Mouse (Mus musculus): Measurements from ENCODE around the gene Acin1. TPM values are rescaled to one million over a fixed set of nuclear protein-coding genes. Genes with fewer than 3 reads are reported as not detected.

Gene Acin1
- polyA plus RNA-seq, 1 experiment from 2014 or later: 99.4 TPM

DNA sequence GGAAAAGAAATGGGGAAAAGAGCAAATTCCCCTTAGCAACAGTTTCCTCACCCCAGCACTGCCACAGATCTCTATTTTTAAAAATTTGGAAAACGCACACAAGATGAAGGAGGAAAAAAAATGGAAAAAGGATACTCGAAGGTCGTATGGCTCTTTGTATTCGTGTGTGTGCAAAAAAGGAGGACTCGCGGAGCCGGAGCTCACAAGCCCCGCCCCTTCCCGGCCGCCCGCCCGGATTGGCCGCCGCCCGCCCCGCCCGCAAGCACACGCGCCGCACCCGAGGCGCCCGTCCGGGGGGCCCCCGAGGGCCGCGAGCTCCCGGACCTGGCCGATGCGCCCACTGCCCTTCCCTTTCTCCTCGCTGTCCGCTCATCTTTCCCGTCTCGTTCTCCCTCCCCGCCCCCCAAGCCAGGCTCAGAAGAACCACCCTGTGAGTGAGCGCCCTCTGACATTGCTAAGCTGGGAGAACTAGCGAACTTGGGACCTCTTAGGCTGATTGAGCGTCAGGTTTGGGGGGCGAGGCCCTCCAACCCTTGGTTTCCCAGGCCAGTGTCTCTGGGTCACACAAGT lies 80.9 kb downstream of the Acin1 start, which contains the start of gene 4931414P19Rik:
4931414P19Rik (minus strand) TSS at position 242 of the 570 bp plus-strand sequence.
- Histone ChIP-seq H3K36me3 (ENCODE audit: control insufficient read depth, insufficient read depth, low read length) (no peaks in the 10 kb centered on the region), H3K4me1 (ENCODE audit: control insufficient read depth, insufficient read depth, low read length) (peaks cover 17% of the 10 kb centered on the region), H3K9ac (ENCODE audit: low read depth, low read length) (peak within 1 kb of the TSS; percentile 69), H3K9me3 (ENCODE audit: control insufficient read depth, low read length) (no peaks in the 10 kb centered on the region), H3K4me3 (ENCODE audit: low read depth, low read length) (peak within 1 kb of the TSS; percentile 54), H3K27me3 (replicated peaks; ENCODE audit: control insufficient read depth, insufficient read depth, low read length) (no peaks in the 10 kb centered on the region), H3K27ac (replicated peaks; ENCODE audit: low read depth, low read length) (peak within 1 kb of the TSS; percentile 83), H3K4me2 (ENCODE audit: low read depth, low read length) (peak within 1 kb of the TSS; percentile 67)
- under 1% methylated on average over 26 of the region's 39 CpGs for WGBS
- DNase-seq (ENCODE audit: low spot score) (peak; percentile 90), ATAC-seq (ENCODE audit: low read depth) (peak; percentile 13)

DNA sequence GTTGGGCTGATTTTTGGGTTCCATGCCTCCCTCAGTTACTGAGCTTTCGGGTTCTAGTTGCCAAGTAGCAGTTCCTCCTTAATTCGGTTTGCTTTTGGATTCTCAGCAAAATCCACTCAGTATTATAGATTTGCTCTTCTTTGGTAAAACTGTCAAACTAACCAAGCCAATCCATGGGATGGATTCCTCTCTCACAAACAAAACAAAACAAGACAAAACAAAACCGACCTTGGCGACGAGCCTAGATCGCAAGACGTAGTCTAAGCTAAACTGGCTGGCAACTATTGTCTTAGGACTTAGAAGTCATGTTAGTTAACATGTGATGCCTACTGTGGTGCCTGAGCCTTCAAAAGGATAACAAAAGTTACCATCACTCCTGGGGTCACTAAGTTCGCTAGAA lies 83.0 kb downstream of the Acin1 start:
- Histone ChIP-seq H3K4me3 (ENCODE audit: low read depth, low read length) (peak overlapping the region; percentile 62), H3K4me2 (ENCODE audit: low read depth, low read length) (peak overlapping the region; percentile 54), H3K4me1 (ENCODE audit: control insufficient read depth, insufficient read depth, low read length) (peaks cover 17% of the 10 kb centered on the region), H3K27ac (replicated peaks; ENCODE audit: low read depth, low read length) (peak overlapping the region; percentile 94), H3K9ac (ENCODE audit: low read depth, low read length) (peak overlapping the region; percentile 87; the same call in 1 of the 2 replicates), H3K27me3 (replicated peaks; ENCODE audit: control insufficient read depth, insufficient read depth, low read length) (no peaks in the 10 kb centered on the region), H3K36me3 (ENCODE audit: control insufficient read depth, insufficient read depth, low read length) (no peaks in the 10 kb centered on the region), H3K9me3 (ENCODE audit: control insufficient read depth, low read length) (no peaks in the 10 kb centered on the region)
- DNase-seq (ENCODE audit: low spot score) (no peak), ATAC-seq (ENCODE audit: low read depth) (no peak)
- 80% methylated on average over 8 of the region's 8 CpGs for WGBS

DNA sequence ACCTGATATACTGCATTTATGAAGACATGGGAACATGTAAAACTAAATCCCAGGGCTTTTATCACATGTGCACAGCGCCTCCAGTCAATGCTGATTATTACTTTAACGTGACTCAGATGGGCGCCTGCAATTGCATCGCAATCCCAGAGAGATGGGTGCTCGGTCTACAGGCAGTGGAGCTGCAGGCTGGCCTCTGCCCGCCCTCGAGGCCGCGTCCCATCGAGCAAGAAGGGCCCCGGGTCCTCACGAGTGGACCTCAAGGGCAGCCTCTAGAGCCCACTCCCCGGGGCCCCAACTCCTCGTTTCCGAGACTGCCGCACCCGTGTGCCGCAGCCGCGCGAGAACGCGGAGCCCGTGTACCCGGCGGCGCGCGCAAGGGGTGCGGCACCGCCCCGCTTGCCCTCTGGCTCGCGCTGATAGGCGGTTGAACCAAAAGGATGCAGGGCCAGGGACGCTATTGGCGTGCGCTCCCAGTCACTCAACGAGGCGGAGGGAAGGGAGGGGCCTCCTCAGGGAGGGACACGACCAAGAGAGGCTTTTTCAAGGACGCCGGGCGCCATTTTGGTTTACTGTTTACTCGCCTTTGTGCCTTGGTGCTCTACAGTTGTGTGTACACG lies 83.6 kb downstream of the Acin1 start:
- Histone ChIP-seq H3K27me3 (replicated peaks; ENCODE audit: control insufficient read depth, insufficient read depth, low read length) (no peaks in the 10 kb centered on the region), H3K9ac (ENCODE audit: low read depth, low read length) (peak overlapping the region; percentile 87), H3K27ac (replicated peaks; ENCODE audit: low read depth, low read length) (peak overlapping the region; percentile 94), H3K4me1 (ENCODE audit: control insufficient read depth, insufficient read depth, low read length) (peaks cover 17% of the 10 kb centered on the region), H3K9me3 (ENCODE audit: control insufficient read depth, low read length) (no peaks in the 10 kb centered on the region), H3K36me3 (ENCODE audit: control insufficient read depth, insufficient read depth, low read length) (no peaks in the 10 kb centered on the region), H3K4me3 (ENCODE audit: low read depth, low read length) (peak overlapping the region; percentile 62), H3K4me2 (ENCODE audit: low read depth, low read length) (peak overlapping the region; percentile 54)
- ATAC-seq (ENCODE audit: low read depth) (peak; percentile 99), DNase-seq (ENCODE audit: low spot score) (peak; percentile 99)
- under 1% methylated on average over 44 of the region's 46 CpGs for WGBS

DNA sequence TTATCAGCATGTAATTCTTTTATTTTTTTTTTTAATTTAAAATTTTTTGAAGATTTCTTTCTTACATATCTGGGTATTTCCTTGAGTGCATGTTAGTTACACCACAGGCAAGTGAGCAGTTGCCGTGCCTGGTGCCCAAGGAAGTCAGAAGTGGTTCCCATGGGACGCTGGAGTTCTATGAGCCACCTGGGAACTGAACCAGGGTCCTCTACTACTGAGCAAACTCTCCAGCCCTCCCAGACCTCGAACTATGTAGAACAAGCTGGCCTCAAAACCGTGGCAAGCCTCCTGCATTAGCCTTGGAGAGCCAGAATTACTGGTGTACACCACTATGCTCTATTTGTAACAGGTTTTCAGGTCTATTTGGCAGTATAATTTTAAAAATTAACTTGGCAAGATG lies 84.1 kb downstream of the Acin1 start:
- Histone ChIP-seq H3K27ac (replicated peaks; ENCODE audit: low read depth, low read length) (peak overlapping the region; percentile 94), H3K4me3 (ENCODE audit: low read depth, low read length) (peak overlapping the region; percentile 62), H3K4me2 (ENCODE audit: low read depth, low read length) (peak overlapping the region; percentile 54), H3K9ac (ENCODE audit: low read depth, low read length) (peak overlapping the region; percentile 87), H3K27me3 (replicated peaks; ENCODE audit: control insufficient read depth, insufficient read depth, low read length) (no peaks in the 10 kb centered on the region), H3K4me1 (ENCODE audit: control insufficient read depth, insufficient read depth, low read length) (peaks cover 17% of the 10 kb centered on the region), H3K9me3 (ENCODE audit: control insufficient read depth, low read length) (no peaks in the 10 kb centered on the region), H3K36me3 (ENCODE audit: control insufficient read depth, insufficient read depth, low read length) (no peaks in the 10 kb centered on the region)
- DNase-seq (ENCODE audit: low spot score) (peak; percentile 35), ATAC-seq (ENCODE audit: low read depth) (no peak)
- 36% methylated on average over 4 of the region's 4 CpGs for WGBS

DNA sequence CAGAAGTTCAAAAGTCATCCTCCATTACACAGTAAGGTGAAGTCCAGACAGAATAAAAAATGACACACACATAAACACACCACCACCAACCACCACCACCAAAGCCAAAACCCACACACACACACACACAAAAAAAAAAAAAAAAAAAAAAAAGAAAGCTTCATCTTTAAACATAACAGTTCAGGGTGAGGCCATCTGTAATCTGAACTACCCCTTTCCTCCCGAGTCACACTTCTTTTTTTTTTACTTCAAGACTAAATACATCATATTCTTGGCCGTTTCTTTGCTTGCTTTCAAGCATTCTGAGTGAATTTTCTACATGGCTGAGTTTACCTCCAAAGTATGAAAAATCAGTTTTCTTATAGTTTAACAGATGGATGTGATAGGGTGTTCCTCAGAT lies 85.1 kb downstream of the Acin1 start:
- no peak for DNase-seq (ENCODE audit: low spot score)
- no peaks in the 10 kb centered on the region for H3K9me3 ChIP-seq (ENCODE audit: control insufficient read depth, low read length)
- ATAC-seq (ENCODE audit: low read depth): no peak
- 45% methylated on average over 2 of the region's 2 CpGs for WGBS
- no peaks in the 10 kb centered on the region for H3K36me3 ChIP-seq (ENCODE audit: control insufficient read depth, insufficient read depth, low read length)
- H3K27ac ChIP-seq (replicated peaks; ENCODE audit: low read depth, low read length): no peak overlapping the region
- H3K4me3 ChIP-seq (ENCODE audit: low read depth, low read length): no peak overlapping the region
- peaks cover 17% of the 10 kb centered on the region for H3K4me1 ChIP-seq (ENCODE audit: control insufficient read depth, insufficient read depth, low read length)
- no peaks in the 10 kb centered on the region for H3K27me3 ChIP-seq (replicated peaks; ENCODE audit: control insufficient read depth, insufficient read depth, low read length)
- no peak overlapping the region for H3K9ac ChIP-seq (ENCODE audit: low read depth, low read length)
- no peak overlapping the region for H3K4me2 ChIP-seq (ENCODE audit: low read depth, low read length)

DNA sequence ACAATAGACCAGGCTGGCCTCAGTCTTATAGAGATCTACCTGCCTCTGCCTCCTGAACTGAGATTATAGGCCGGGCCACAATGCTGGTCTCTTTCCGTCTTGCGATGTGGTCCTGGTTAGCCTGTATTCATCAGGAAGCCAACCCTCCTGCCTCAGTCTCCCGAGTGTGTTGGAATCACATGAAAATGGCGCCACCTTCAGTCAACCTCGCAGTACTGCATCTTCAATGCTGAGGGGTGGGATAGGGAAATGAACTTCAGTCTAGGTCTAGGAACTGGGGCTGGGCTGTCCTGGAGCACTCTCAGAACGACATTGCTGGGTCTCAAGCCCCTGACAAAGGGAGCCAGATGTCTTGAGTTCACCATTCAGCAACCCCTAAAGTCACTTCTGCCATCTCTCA lies 89.6 kb downstream of the Acin1 start:
- H3K4me2 ChIP-seq (ENCODE audit: low read depth, low read length): no peak overlapping the region
- no peak overlapping the region for H3K9ac ChIP-seq (ENCODE audit: low read depth, low read length)
- H3K36me3 ChIP-seq (ENCODE audit: control insufficient read depth, insufficient read depth, low read length): peaks cover 18% of the 10 kb centered on the region
- H3K9me3 ChIP-seq (ENCODE audit: control insufficient read depth, low read length): no peaks in the 10 kb centered on the region
- no peak overlapping the region for H3K4me3 ChIP-seq (ENCODE audit: low read depth, low read length)
- H3K4me1 ChIP-seq (ENCODE audit: control insufficient read depth, insufficient read depth, low read length): no peaks in the 10 kb centered on the region
- ATAC-seq (ENCODE audit: low read depth) (no peak), DNase-seq (ENCODE audit: low spot score) (no peak)
- H3K27me3 ChIP-seq (replicated peaks; ENCODE audit: control insufficient read depth, insufficient read depth, low read length): no peaks in the 10 kb centered on the region
- no peak overlapping the region for H3K27ac ChIP-seq (replicated peaks; ENCODE audit: low read depth, low read length)
- WGBS: 80% methylated on average over 7 of the region's 7 CpGs

DNA sequence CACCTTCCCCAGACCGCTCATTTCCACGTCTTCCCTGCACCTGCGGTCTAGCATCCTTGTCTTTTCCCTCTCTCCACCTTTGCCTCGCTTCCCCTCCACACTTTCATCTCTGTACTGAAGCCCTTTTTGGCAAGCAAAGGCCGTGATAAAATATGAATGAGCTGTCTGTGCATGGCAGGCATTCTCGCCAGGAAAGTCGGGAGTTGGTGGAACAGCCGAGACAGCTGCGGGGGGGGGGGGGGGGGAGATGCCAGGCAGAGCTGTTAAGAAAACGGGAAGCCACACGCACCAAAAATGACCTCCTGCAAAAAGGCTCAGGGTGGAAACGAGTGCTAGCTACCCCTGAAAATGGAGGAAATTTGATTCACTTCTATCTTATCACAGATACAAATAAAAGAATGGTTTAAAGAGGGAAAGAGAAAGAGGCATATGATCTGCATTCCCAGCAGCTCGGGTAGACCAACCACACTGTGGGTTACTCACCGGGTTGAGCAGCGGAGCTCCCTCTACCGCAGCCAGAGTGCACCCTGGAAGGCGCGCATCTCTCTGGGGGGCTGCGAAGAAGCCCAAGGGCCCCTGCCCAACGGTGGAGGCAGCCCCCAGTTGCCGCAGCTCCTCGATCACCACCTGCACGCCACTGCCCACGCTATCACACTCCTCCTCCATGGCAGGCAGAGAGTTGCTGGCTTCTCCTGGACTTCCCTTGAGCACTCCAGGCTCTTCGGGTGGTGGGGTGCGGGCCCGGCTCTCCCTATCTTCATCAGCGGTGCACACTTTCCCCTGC lies 91.9 kb downstream of the Acin1 start:
- ATAC-seq (ENCODE audit: low read depth) (no peak), DNase-seq (ENCODE audit: low spot score) (no peak)
- peak overlapping the region; percentile 42; the same call in 1 of the 2 replicates for H3K9ac ChIP-seq (ENCODE audit: low read depth, low read length)
- no peak overlapping the region for H3K27ac ChIP-seq (replicated peaks; ENCODE audit: low read depth, low read length)
- H3K4me3 ChIP-seq (ENCODE audit: low read depth, low read length): no peak overlapping the region
- 67% methylated on average over 27 of the region's 28 CpGs for WGBS
- no peaks in the 10 kb centered on the region for H3K9me3 ChIP-seq (ENCODE audit: control insufficient read depth, low read length)
- no peaks in the 10 kb centered on the region for H3K4me1 ChIP-seq (ENCODE audit: control insufficient read depth, insufficient read depth, low read length)
- no peak overlapping the region for H3K4me2 ChIP-seq (ENCODE audit: low read depth, low read length)
- peaks cover 18% of the 10 kb centered on the region for H3K36me3 ChIP-seq (ENCODE audit: control insufficient read depth, insufficient read depth, low read length)
- H3K27me3 ChIP-seq (replicated peaks; ENCODE audit: control insufficient read depth, insufficient read depth, low read length): no peaks in the 10 kb centered on the region

DNA sequence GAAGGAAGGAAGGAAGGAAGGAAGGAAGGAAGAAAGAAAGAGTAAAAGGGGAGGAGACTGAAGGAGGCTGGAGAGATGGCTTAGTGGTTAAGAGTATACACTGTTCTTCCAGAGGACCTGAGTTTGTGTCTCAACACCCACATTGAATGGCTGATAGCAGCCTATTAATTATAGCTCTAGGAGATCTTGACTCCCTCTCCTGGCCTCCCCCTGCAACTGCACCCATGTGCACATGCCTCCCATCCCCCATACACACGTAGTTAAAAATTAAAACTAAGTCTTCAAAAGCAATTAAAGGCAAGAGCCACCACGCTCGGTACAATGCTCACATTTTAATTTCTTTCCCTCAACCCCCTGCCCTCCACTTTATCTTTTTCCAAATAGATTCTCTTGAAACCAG lies 92.7 kb downstream of the Acin1 start:
- 93% methylated on average over 3 of the region's 3 CpGs for WGBS
- H3K36me3 ChIP-seq (ENCODE audit: control insufficient read depth, insufficient read depth, low read length): peaks cover 18% of the 10 kb centered on the region
- H3K4me2 ChIP-seq (ENCODE audit: low read depth, low read length): no peak overlapping the region
- H3K4me1 ChIP-seq (ENCODE audit: control insufficient read depth, insufficient read depth, low read length): no peaks in the 10 kb centered on the region
- no peaks in the 10 kb centered on the region for H3K27me3 ChIP-seq (replicated peaks; ENCODE audit: control insufficient read depth, insufficient read depth, low read length)
- no peaks in the 10 kb centered on the region for H3K9me3 ChIP-seq (ENCODE audit: control insufficient read depth, low read length)
- DNase-seq (ENCODE audit: low spot score): no peak
- no peak overlapping the region for H3K27ac ChIP-seq (replicated peaks; ENCODE audit: low read depth, low read length)
- H3K9ac ChIP-seq (ENCODE audit: low read depth, low read length): no peak overlapping the region
- H3K4me3 ChIP-seq (ENCODE audit: low read depth, low read length): no peak overlapping the region
- no peak for ATAC-seq (ENCODE audit: low read depth)

All from embryonic facial prominence, embryonic 14.5 days (tissue).